Mouse (Mus musculus): ENCODE results near the gene Chn1. TPM values are rescaled to one million over a fixed set of nuclear protein-coding genes. Genes with fewer than 3 reads are reported as not detected.

The Chn1 gene
- total RNA-seq, 4 experiments from 2014 or later: 14.9 to 20.4 (median 16.5) TPM

Other genes starting within 250 kb of the Chn1 start
- 10 to 100 TPM; 14.3 to 30.5 (median 19.8) TPM for gene Wipf1, start 245.6 kb downstream of the Chn1 start, total RNA-seq (2022)
- gene Chrna1, start 195.0 kb downstream of the Chn1 start, total RNA-seq (2022): under 1 TPM in 3 of 4 experiments, not detected in 1; 0.05 to 0.09 (median 0.06) TPM
- 10 to 100 TPM; 78.4 to 95.2 (median 88.5) TPM for gene Atf2, start 117.3 kb upstream of the Chn1 start, total RNA-seq (2022)
- gene Atp5g3, start 136.0 kb upstream of the Chn1 start, total RNA-seq (2022): 1,000 to 10,000 TPM in 1 of 4 experiments, 100 to 1,000 TPM in 3; 516 to 1,227 (median 754) TPM

Data from adrenal gland, adult 8-10 months (tissue).